Mouse (Mus musculus) CH12.LX (cell line): ENCODE measurements around the gene Wdr91.

ENCODE experiments used
- CHD2 ChIP-seq: IDR thresholded peaks from 2 replicates; pipeline ENCODE4 v1.6.1; 2011; ENCODE audit warnings: low read length, improper control_type of control experiment
- NELFE ChIP-seq: IDR thresholded peaks from 2 replicates; pipeline ENCODE4 v1.6.1; 2011; ENCODE audit warnings: low read depth, low read length, improper control_type of control experiment
- POLR2A ChIP-seq: IDR thresholded peaks from 2 replicates; pipeline ENCODE4 v1.6.1; 2011; ENCODE audit warnings: low read depth, mild to moderate bottlenecking, improper control_type of control experiment, low read length

- TF ChIP-seq POLR2A, result no peak
- no peak for TF ChIP-seq CHD2
- TF ChIP-seq NELFE, result no peak
Observed at GRCm38 (mm10) chr6:34900990-34901389, 9.7 kb downstream of the Wdr91 start.
